Mouse (Mus musculus): Measurements from ENCODE around the gene Ush2a.

Gene Ush2a

GRCm38 (mm10) chr1:188805069-188805468 is 543.2 kb downstream of the Ush2a start:
- no peak for DNase-seq

DNA sequence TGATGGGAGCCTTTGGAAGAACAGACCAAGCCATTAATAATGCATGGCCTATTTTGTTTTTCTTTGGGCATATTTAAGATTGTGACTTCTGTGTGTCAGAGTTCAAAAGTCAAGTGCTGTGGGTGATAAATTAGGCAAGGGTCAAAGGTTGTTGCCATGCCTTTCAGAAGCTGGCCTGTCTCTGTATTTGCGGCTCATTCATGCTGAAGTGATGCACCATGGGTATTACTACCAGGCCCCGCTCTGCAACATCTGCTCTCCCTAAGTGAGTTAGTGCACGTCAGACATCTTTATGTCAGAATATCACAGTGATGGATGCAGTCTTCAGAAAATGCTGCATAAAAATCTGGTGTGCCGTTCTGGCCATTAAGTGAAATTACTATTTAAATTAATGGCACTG is 544.0 kb downstream of the Ush2a start:
- no peak for DNase-seq

- no peak for DNase-seq
Measured at GRCm38 (mm10) chr1:188810631-188811030, 548.8 kb downstream of the Ush2a start.

GRCm38 (mm10) chr1:188815072-188815471 is 553.2 kb downstream of the Ush2a start:
- DNase-seq, result no peak

- DNase-seq, result no peak
Measured at GRCm38 (mm10) chr1:188824195-188824594, 562.4 kb downstream of the Ush2a start.

DNA sequence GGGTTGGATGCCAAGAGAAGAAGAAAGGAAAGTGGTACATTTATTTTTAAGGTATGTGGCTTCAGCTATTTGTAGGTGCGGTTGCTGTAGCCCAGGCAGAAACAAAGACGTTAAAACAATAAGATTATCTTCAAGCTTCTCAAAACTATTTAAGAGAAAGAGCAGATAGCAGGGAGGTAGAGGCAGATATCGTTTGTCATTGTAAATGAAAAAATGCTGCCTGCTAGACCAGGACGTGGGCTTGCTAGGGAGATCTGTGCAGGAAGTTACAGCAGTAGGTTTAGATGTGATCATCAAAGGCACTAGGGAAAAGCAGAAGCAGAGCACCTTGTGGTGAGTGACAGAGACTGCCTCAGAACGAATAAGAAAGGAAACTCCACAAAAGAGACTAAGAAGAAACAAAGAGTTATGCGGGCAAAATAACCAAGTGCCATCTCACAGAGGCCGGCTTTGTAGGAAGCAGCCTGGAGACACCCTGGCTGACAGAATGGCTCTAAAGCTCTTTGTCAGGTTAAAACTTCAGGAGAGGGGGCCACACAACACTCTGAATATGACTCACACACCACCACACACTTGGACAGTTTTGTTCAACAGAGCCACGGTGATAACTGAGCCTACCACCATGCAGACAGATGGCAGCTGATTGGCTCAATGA is 563.2 kb downstream of the Ush2a start:
- DNase-seq, result no peak

GRCm38 (mm10) chr1:188830527-188831407 is 568.9 kb downstream of the Ush2a start:
- no peak for DNase-seq

DNA sequence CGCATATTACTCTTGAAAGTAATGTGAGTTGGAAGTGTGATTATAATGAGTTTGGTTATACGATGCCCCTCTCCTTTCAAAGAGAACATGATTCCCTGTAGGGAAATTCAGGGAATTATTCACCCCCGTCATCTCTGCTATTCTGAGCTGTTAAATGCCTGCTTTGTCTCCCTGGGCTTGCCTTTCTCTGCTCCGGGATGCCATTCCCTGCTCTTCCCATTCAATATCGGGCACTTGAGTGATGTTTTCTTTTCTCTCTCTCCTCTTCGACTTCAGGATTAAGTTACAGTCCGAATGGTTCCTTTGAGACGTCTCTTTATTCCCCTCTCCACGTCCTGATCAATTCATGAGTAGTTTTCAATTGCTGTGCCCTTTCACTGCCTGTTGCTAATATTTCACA is 572.1 kb downstream of the Ush2a start:
- no peak for DNase-seq

GRCm38 (mm10) chr1:188834770-188835169 is 572.9 kb downstream of the Ush2a start:
- no peak for DNase-seq

GRCm38 (mm10) chr1:188837613-188838295 is 575.9 kb downstream of the Ush2a start:
- no peak for DNase-seq

GRCm38 (mm10) chr1:188847242-188847641 is 585.4 kb downstream of the Ush2a start:
- DNase-seq, result no peak

GRCm38 (mm10) chr1:188852776-188853175 is 591.0 kb downstream of the Ush2a start:
- DNase-seq, result no peak

- no peak for DNase-seq
Measured at GRCm38 (mm10) chr1:188854240-188854639, 592.4 kb downstream of the Ush2a start.

GRCm38 (mm10) chr1:188855034-188855433 is 593.2 kb downstream of the Ush2a start:
- DNase-seq, result no peak

- no peak for DNase-seq
Measured at GRCm38 (mm10) chr1:188859718-188860117, 597.9 kb downstream of the Ush2a start.

- DNase-seq, result peak in 1 of 2 experiments; percentile 18
Measured at GRCm38 (mm10) chr1:188865881-188866280, 604.1 kb downstream of the Ush2a start.

DNA sequence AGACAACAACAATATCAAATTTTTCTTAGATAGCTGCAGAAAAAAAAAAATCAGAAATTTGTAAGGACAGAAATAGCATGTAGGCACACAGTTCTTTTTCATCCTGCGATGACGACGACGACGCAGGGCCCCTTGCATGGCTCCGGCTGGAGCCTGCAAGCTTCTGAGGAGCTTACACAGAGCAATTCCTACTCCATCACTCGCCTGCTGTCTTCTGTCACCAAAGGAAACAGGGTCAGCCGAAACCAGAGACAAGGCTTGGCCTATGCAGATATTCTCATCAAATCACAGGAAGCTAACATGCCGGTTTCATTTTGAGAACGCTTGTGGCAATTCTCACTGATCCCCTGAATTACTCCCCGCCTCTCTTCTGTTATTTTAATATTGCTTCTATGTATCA is 604.7 kb downstream of the Ush2a start:
- no peak for DNase-seq

GRCm38 (mm10) chr1:188878531-188879055 is 616.8 kb downstream of the Ush2a start:
- no peak for DNase-seq

GRCm38 (mm10) chr1:188896906-188897551 is 635.2 kb downstream of the Ush2a start:
- no peak for DNase-seq

DNA sequence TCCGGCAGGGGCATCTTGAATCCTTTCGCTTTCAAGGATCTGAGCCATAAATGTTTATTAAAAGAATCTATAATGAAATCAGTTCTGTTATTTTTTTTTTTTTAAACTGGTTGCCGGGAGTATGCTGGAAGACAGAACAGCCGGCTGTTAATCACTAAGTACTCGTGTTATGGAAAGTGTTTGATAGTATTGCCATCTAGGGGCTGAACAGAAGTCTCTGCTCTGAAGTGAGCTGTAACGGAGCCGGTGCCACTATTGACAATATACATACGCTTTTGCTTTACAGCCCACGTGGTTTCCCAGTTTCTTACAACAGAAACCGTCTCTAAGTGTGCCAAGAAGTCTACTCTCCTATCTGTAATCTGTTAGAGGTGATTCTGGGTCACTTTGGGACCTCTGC is 642.3 kb downstream of the Ush2a start:
- DNase-seq, result no peak

- DNase-seq, result no peak
Measured at GRCm38 (mm10) chr1:188906175-188906574, 644.4 kb downstream of the Ush2a start.

DNA sequence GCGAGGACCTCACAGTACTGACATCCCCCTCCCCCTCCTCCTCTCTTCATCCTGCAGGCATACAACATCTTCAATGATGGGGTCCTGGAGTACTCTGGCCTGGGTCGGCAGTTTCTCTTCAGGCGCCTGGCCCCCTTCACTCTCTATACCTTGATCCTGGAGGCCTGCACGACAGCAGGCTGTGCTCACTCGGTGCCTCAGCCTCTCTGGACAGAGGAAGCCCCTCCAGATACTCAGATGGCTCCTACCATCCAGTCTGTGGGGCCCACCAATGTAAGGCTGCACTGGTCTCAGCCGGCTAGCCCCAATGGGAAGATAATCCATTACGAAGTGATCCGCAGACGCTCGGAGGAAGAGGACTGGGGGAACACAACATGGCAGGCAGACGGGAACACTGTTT is 648.8 kb downstream of the Ush2a start:
- no peak for DNase-seq

- no peak for DNase-seq
Measured at GRCm38 (mm10) chr1:188919946-188920345, 658.1 kb downstream of the Ush2a start.

Data from lung, postnatal 4 days (tissue).